Mouse (Mus musculus) left cerebral cortex, adult 11 months (tissue): ENCODE measurements around the gene Olfr1107.

Experiments
- DNase-seq: peaks from one replicate; pipeline ENCODE4 v3.0.0; 2022; ENCODE audit warnings: low spot score

The Olfr1107 gene

DNA sequence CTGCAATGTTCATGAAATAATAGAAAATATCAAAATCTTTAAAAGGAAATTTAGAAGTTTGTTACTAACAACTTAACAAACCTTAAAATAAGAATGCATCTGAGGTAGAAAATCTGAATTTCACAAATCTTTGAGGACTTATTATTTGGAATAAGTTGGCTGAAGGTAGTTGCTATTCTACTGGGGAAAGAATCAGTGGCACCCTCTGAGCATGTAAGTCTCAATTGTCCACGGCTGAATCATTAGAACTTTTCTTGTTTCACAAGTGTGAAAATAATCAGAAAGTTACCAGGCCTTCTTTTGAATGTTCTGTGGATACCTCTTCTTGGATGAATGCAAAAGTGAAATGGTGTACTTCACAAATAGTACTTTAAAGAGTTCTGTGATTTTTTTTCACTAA lies at the start of gene Olfr1107:
Gene Olfr1107 (minus strand): TSS at position 101 of the 400 bp plus-strand sequence.
- no peak for DNase-seq

DNA sequence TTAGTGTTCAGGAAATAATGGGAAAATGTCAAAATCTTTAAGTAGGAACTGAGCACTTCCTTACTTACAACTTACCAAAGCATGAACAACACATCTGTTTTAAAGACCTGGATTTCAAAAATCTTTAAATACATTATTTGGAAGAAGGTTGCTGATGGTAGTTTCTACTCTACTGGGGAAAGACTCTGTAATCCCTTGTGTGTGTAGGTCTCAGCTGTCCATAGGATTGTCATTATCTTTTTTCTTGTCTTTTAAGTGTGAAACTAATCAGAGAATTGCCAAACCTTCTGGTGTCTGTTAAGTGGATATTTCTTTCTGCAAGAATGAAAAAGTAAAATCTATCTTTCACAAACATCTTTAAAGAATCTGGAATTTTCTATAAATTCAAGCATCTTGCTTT lies 38.9 kb upstream of the Olfr1107 start, which contains the start of gene Olfr259:
Gene Olfr259 (minus strand): TSS at position 101 of the 400 bp plus-strand sequence.
- no peak for DNase-seq

DNA sequence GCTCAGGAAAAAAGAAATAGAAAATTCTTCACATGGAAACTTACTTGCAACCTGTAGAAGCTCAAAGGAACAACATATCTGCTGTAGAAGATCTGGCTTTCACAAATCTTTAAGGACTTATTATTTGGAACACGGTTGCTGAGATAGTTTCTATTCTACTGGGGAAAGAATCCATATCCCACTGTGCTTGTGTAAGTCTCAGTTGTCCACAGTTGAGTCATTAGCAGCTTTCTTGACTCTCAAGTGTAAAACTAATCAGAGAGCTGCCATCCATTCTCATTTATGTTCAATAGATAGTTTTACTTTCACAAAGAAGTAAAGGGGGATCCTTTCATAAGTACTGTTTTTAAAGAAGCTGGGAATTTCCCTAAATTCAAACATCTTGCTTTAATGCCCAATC lies 20.3 kb upstream of the Olfr1107 start, which contains the start of gene Olfr1109:
Gene Olfr1109 (minus strand): TSS at position 101 of the 400 bp plus-strand sequence.
- DNase-seq = no peak

DNA sequence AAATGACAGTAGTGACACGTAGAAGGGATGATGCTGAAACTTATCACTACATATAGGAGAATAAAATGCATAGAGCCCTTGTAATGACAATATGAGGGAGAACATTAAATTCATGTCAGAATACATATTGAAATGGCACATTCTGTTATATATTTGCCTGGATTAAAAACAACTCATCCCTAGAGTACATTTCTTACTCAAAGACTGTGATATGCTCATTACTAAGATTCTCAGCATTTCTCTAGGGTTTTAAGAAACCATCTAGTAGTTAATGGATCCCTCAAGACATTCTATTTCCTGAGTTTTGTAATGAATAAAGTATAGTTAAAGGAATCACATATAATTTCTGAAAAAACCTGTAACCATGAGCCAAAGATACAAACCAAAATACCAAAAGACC lies 23.4 kb downstream of the Olfr1107 start, which contains the start of gene Olfr1106:
Gene Olfr1106 (minus strand): TSS at position 101 of the 400 bp plus-strand sequence.
- DNase-seq = no peak

DNA sequence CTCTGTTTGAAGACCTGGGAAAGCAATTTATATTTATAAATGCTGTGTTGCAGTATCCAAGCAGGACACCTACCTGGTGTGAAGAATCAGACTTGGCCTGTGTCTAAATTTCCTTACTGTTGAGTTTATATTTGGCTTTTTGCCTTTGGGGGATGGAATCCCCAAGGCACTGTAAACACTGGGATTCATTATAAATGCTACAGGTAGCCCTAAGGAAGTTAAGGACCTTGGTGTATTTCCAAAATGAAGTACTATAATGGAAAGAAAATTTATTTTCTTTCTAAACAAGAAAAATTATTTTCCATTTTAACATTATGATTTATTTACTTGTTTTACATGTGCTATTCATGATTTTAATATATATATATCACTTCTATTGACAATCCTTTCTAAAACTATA lies 39.2 kb downstream of the Olfr1107 start, which contains the start of gene Olfr1105:
Gene Olfr1105 (minus strand): TSS at position 101 of the 400 bp plus-strand sequence.
- no peak for DNase-seq

DNA sequence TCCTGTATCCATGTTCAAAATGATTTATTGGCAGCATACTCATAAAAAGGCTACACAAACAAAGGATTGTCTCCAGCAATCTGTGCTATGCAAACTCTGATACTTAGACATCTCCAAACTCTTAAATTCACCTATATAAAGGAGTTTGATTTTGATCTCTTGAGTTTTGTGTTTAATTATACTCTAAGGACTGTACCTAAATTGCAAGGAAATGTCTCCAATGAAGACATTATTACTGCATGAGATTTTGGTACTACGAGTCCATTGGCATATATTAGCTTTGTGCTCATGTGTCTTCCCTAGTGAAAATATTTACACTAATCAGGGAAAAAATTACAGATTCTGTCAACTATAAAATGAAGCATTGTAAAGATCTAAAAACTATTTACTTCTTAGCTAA lies 48.6 kb downstream of the Olfr1107 start, which contains the start of gene Olfr1104:
Gene Olfr1104 (minus strand): TSS at position 101 of the 400 bp plus-strand sequence.
- no peak for DNase-seq
